Mouse (Mus musculus) megakaryocyte, embryonic 14.5 days (primary cell): ENCODE results near the gene Baiap2l1.

ENCODE experiments used
- FLI1 ChIP-seq: IDR thresholded peaks from 2 replicates; pipeline ENCODE4 v1.6.1; 2012; ENCODE audit warnings: low read length, inconsistent platforms, mixed read lengths
- GATA1 ChIP-seq: IDR thresholded peaks from 3 replicates; pipeline ENCODE4 v1.6.1; 2012; ENCODE audit warnings: mixed read lengths, low read length, inconsistent platforms, borderline replicate concordance

DNA sequence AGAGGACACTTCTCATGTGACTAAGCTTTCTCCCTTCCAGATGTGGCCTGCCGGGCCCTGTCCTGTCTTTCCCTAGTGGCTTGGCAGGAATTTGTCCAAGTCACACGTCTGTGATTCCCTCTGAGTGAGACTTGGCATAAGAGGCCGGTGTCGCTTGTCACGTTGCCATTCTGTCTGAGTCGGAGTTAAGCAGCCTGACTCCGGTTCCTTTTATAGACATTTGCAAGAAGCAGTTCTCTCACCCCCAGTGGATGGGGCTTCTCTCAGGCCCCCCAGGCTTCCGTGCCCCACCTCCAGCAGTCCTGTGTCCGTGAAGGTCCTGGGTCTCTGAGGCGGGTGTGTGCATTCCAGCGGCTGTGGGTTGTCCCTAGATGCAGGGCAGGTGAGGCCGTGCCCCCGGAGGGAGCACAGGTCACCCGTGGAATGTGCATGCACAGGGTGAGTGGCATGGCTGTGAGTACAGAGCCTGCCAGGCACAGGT is 99.7 kb downstream of the Baiap2l1 start:
- no peak for TF ChIP-seq GATA1
- no peak for TF ChIP-seq FLI1
